Mouse (Mus musculus): ENCODE data around the gene Abca12. TPM values are rescaled to one million over a fixed set of nuclear protein-coding genes. Genes with fewer than 3 reads are reported as not detected.

Gene Abca12
- polyA plus RNA-seq, 1 experiment from 2014 or later, result not detected

- no peaks in the 10 kb centered on the region for H3K9me3 ChIP-seq (ENCODE audit: control insufficient read depth, low read length)
- no peaks in the 10 kb centered on the region for H3K36me3 ChIP-seq (ENCODE audit: control insufficient read depth, insufficient read depth, low read length)
- H3K4me3 ChIP-seq (ENCODE audit: low read depth, low read length), result no peak overlapping the region
- WGBS, result 72% methylated on average over 8 of the region's 8 CpGs
- no peaks in the 10 kb centered on the region for H3K4me1 ChIP-seq (replicated peaks; ENCODE audit: control insufficient read depth, insufficient read depth, low read length)
- DNase-seq (ENCODE audit: low spot score) (no peak), ATAC-seq (ENCODE audit: low FRiP score) (no peak)
- H3K4me2 ChIP-seq (replicated peaks; ENCODE audit: low read depth, low read length), result no peak overlapping the region
- no peak overlapping the region for H3K9ac ChIP-seq (ENCODE audit: low read depth, low read length)
- no peak overlapping the region for H3K27ac ChIP-seq (ENCODE audit: low read depth, low read length)
- H3K27me3 ChIP-seq (ENCODE audit: control insufficient read depth, insufficient read depth, low read length), result no peaks in the 10 kb centered on the region
Observed at GRCm38 (mm10) chr1:71272077-71272476, 142.6 kb downstream of the Abca12 start.

DNA sequence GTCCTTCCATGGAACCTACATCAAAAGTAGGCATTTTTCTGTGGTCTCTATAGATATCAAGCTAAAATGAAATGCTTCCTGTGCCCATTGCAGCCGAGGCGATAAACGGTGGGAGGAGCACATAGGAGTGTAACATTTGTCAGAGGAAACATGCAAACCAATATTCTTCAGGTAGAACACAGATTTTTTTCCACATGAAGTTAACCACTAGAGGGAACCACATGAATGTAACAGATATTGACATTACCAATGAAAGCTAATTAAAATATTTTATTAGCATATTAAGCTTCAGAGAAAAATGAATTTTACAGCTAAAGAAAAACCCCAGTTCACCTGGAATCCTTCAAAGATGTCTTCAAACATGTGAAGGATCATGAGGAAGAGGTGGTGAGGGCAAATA, 144.6 kb downstream of the Abca12 start:
- 97% methylated on average over 3 of the region's 3 CpGs for WGBS
- H3K36me3 ChIP-seq (ENCODE audit: control insufficient read depth, insufficient read depth, low read length), result no peaks in the 10 kb centered on the region
- H3K27ac ChIP-seq (ENCODE audit: low read depth, low read length), result no peak overlapping the region
- H3K4me2 ChIP-seq (replicated peaks; ENCODE audit: low read depth, low read length), result no peak overlapping the region
- H3K27me3 ChIP-seq (ENCODE audit: control insufficient read depth, insufficient read depth, low read length), result no peaks in the 10 kb centered on the region
- H3K9ac ChIP-seq (ENCODE audit: low read depth, low read length), result no peak overlapping the region
- ATAC-seq (ENCODE audit: low FRiP score) (no peak), DNase-seq (ENCODE audit: low spot score) (no peak)
- no peaks in the 10 kb centered on the region for H3K4me1 ChIP-seq (replicated peaks; ENCODE audit: control insufficient read depth, insufficient read depth, low read length)
- no peaks in the 10 kb centered on the region for H3K9me3 ChIP-seq (ENCODE audit: control insufficient read depth, low read length)
- no peak overlapping the region for H3K4me3 ChIP-seq (ENCODE audit: low read depth, low read length)

DNA sequence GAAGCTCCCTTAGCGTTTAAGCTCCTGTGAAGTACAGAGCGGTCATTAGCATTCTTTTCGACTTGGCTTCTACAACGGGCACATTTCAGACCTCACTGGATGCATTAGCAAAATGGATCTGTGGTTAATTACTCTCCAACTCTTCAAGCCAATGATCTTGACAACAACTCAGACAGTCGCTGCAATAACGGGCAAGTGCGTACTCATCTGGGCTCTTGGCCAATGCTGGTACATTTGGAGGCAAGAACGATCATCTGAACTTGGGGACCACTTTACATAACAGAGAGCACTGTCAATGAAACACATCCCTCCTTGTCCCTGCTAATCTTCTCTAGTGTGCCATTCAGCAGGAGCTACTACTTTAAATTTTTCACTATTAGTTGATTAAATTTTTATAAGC, 148.1 kb downstream of the Abca12 start:
- Histone ChIP-seq H3K36me3 (ENCODE audit: control insufficient read depth, insufficient read depth, low read length) (no peaks in the 10 kb centered on the region), H3K9ac (ENCODE audit: low read depth, low read length) (no peak overlapping the region), H3K9me3 (ENCODE audit: control insufficient read depth, low read length) (no peaks in the 10 kb centered on the region), H3K4me1 (replicated peaks; ENCODE audit: control insufficient read depth, insufficient read depth, low read length) (no peaks in the 10 kb centered on the region), H3K4me3 (ENCODE audit: low read depth, low read length) (no peak overlapping the region), H3K4me2 (replicated peaks; ENCODE audit: low read depth, low read length) (no peak overlapping the region), H3K27me3 (ENCODE audit: control insufficient read depth, insufficient read depth, low read length) (no peaks in the 10 kb centered on the region), H3K27ac (ENCODE audit: low read depth, low read length) (no peak overlapping the region)
- DNase-seq (ENCODE audit: low spot score) (no peak), ATAC-seq (ENCODE audit: low FRiP score) (no peak)
- 93% methylated on average over 8 of the region's 8 CpGs for WGBS

GRCm38 (mm10) chr1:71263532-71263931, 151.2 kb downstream of the Abca12 start:
- Histone ChIP-seq H3K4me1 (replicated peaks; ENCODE audit: control insufficient read depth, insufficient read depth, low read length) (no peaks in the 10 kb centered on the region), H3K9ac (ENCODE audit: low read depth, low read length) (no peak overlapping the region), H3K36me3 (ENCODE audit: control insufficient read depth, insufficient read depth, low read length) (no peaks in the 10 kb centered on the region), H3K4me2 (replicated peaks; ENCODE audit: low read depth, low read length) (no peak overlapping the region), H3K9me3 (ENCODE audit: control insufficient read depth, low read length) (no peaks in the 10 kb centered on the region), H3K27ac (ENCODE audit: low read depth, low read length) (no peak overlapping the region), H3K27me3 (ENCODE audit: control insufficient read depth, insufficient read depth, low read length) (no peaks in the 10 kb centered on the region), H3K4me3 (ENCODE audit: low read depth, low read length) (no peak overlapping the region)
- ATAC-seq (ENCODE audit: low FRiP score) (no peak), DNase-seq (ENCODE audit: low spot score) (no peak)
- WGBS, result 95% methylated on average over 7 of the region's 7 CpGs

DNA sequence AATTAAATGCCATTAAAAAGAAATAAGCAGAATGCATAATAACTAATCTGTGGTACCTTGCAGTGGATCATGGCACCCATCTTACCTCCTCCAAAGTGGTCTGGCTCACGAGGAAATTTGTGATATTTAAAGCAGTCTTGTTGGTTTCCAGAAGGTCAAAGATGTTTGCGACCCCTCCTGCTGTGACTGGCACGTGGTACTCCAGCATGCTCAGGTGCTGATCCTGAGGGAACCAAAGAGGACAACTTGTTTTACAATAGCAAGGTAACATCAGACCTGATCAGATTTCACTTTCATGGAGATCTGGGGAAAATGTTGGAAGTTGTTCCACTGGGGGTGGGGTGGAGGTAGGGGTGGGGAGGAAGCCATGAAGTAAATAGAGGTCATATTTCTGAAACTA, 170.1 kb downstream of the Abca12 start:
- DNase-seq (ENCODE audit: low spot score) (no peak), ATAC-seq (ENCODE audit: low FRiP score) (no peak)
- no peak overlapping the region for H3K4me2 ChIP-seq (replicated peaks; ENCODE audit: low read depth, low read length)
- no peaks in the 10 kb centered on the region for H3K27me3 ChIP-seq (ENCODE audit: control insufficient read depth, insufficient read depth, low read length)
- H3K27ac ChIP-seq (ENCODE audit: low read depth, low read length), result no peak overlapping the region
- no peaks in the 10 kb centered on the region for H3K4me1 ChIP-seq (replicated peaks; ENCODE audit: control insufficient read depth, insufficient read depth, low read length)
- no peak overlapping the region for H3K4me3 ChIP-seq (ENCODE audit: low read depth, low read length)
- H3K9me3 ChIP-seq (ENCODE audit: control insufficient read depth, low read length), result no peaks in the 10 kb centered on the region
- H3K9ac ChIP-seq (ENCODE audit: low read depth, low read length), result no peak overlapping the region
- H3K36me3 ChIP-seq (ENCODE audit: control insufficient read depth, insufficient read depth, low read length), result no peaks in the 10 kb centered on the region
- 59% methylated on average over 3 of the region's 3 CpGs for WGBS

DNA sequence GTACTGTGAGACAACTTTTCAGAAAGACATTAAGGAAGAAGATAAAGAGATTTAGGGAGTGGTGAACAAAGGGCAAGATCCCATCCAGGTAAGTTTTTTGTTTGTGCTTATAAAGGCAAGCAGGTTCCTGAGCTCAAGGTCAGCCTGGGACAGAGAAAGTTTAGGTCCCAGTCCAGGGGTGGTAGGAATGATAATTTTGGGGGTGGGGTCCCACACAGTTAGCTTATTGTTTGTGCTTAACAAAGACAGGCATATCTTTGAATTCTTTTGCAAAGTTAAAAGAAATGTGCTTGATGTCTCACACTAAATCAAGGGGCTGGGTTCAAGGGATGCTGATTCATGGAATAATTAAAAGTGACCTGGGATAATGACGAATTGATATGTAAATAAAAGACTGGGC, 173.3 kb downstream of the Abca12 start:
- H3K4me2 ChIP-seq (replicated peaks; ENCODE audit: low read depth, low read length), result no peak overlapping the region
- no peaks in the 10 kb centered on the region for H3K4me1 ChIP-seq (replicated peaks; ENCODE audit: control insufficient read depth, insufficient read depth, low read length)
- no peaks in the 10 kb centered on the region for H3K27me3 ChIP-seq (ENCODE audit: control insufficient read depth, insufficient read depth, low read length)
- no peaks in the 10 kb centered on the region for H3K9me3 ChIP-seq (ENCODE audit: control insufficient read depth, low read length)
- no peak overlapping the region for H3K4me3 ChIP-seq (ENCODE audit: low read depth, low read length)
- ATAC-seq (ENCODE audit: low FRiP score) (no peak), DNase-seq (ENCODE audit: low spot score) (no peak)
- 89% methylated on average over 1 of the region's 1 CpGs for WGBS
- no peaks in the 10 kb centered on the region for H3K36me3 ChIP-seq (ENCODE audit: control insufficient read depth, insufficient read depth, low read length)
- no peak overlapping the region for H3K27ac ChIP-seq (ENCODE audit: low read depth, low read length)
- H3K9ac ChIP-seq (ENCODE audit: low read depth, low read length), result no peak overlapping the region

GRCm38 (mm10) chr1:71239586-71239985, 175.1 kb downstream of the Abca12 start:
- DNase-seq (ENCODE audit: low spot score) (no peak), ATAC-seq (ENCODE audit: low FRiP score) (no peak)
- H3K27me3 ChIP-seq (ENCODE audit: control insufficient read depth, insufficient read depth, low read length), result no peaks in the 10 kb centered on the region
- no peak overlapping the region for H3K27ac ChIP-seq (ENCODE audit: low read depth, low read length)
- WGBS, result 88% methylated on average over 4 of the region's 4 CpGs
- H3K4me1 ChIP-seq (replicated peaks; ENCODE audit: control insufficient read depth, insufficient read depth, low read length), result no peaks in the 10 kb centered on the region
- H3K36me3 ChIP-seq (ENCODE audit: control insufficient read depth, insufficient read depth, low read length), result no peaks in the 10 kb centered on the region
- H3K9ac ChIP-seq (ENCODE audit: low read depth, low read length), result no peak overlapping the region
- H3K4me3 ChIP-seq (ENCODE audit: low read depth, low read length), result no peak overlapping the region
- no peak overlapping the region for H3K4me2 ChIP-seq (replicated peaks; ENCODE audit: low read depth, low read length)
- no peaks in the 10 kb centered on the region for H3K9me3 ChIP-seq (ENCODE audit: control insufficient read depth, low read length)

- no peak overlapping the region for H3K4me3 ChIP-seq (ENCODE audit: low read depth, low read length)
- no peak overlapping the region for H3K9ac ChIP-seq (ENCODE audit: low read depth, low read length)
- no peak overlapping the region for H3K27ac ChIP-seq (ENCODE audit: low read depth, low read length)
- H3K4me2 ChIP-seq (replicated peaks; ENCODE audit: low read depth, low read length), result no peak overlapping the region
- DNase-seq (ENCODE audit: low spot score), result no peak
- no peaks in the 10 kb centered on the region for H3K4me1 ChIP-seq (replicated peaks; ENCODE audit: control insufficient read depth, insufficient read depth, low read length)
- H3K27me3 ChIP-seq (ENCODE audit: control insufficient read depth, insufficient read depth, low read length), result no peaks in the 10 kb centered on the region
- 90% methylated on average over 3 of the region's 3 CpGs for WGBS
- H3K36me3 ChIP-seq (ENCODE audit: control insufficient read depth, insufficient read depth, low read length), result no peaks in the 10 kb centered on the region
- H3K9me3 ChIP-seq (ENCODE audit: control insufficient read depth, low read length), result no peaks in the 10 kb centered on the region
- no peak for ATAC-seq (ENCODE audit: low FRiP score)
Observed at GRCm38 (mm10) chr1:71235335-71235734, 179.4 kb downstream of the Abca12 start.

DNA sequence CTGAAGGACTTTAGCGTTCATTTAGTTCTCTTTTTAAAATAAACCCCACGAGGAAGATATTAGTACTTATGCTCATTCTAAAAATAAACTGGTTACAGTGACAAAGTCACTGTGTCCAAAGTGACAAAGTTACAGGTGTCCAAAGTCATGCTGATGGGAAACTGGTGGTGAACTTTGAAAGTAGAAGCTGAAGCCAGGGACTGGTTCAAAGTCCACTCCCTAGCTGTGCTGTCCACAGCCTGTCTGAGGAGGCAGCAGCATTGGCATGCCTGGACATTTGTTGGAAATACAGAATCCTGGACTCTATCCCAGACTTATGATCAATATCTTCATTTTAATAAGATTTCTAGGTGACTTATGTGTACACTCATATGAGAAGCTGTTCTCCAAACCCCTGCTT, 183.5 kb downstream of the Abca12 start:
- DNase-seq (ENCODE audit: low spot score), result no peak
- Histone ChIP-seq H3K9me3 (ENCODE audit: control insufficient read depth, low read length) (no peaks in the 10 kb centered on the region), H3K27me3 (ENCODE audit: control insufficient read depth, insufficient read depth, low read length) (no peaks in the 10 kb centered on the region), H3K4me3 (ENCODE audit: low read depth, low read length) (no peak overlapping the region), H3K4me1 (replicated peaks; ENCODE audit: control insufficient read depth, insufficient read depth, low read length) (no peaks in the 10 kb centered on the region), H3K36me3 (ENCODE audit: control insufficient read depth, insufficient read depth, low read length) (no peaks in the 10 kb centered on the region), H3K9ac (ENCODE audit: low read depth, low read length) (no peak overlapping the region), H3K4me2 (replicated peaks; ENCODE audit: low read depth, low read length) (no peak overlapping the region), H3K27ac (ENCODE audit: low read depth, low read length) (no peak overlapping the region)
- WGBS, result 75% methylated on average over 2 of the region's 2 CpGs
- no peak for ATAC-seq (ENCODE audit: low FRiP score)

Data from hindbrain, embryonic 11.5 days (tissue).